Mouse (Mus musculus) embryonic fibroblast, embryonic 13.5 days (primary cell): ENCODE data around the gene Ryr2.

ENCODE experiments used
- CTCF ChIP-seq: IDR thresholded peaks from 2 replicates; pipeline ENCODE4 v1.5.1; 2011; ENCODE audit warnings: mild to moderate bottlenecking, control low read depth, low read length, moderate library complexity, borderline replicate concordance; ENCODE audit not compliant: insufficient read depth
- POLR2A ChIP-seq: IDR thresholded peaks from 2 replicates; pipeline ENCODE4 v1.6.1; 2011; ENCODE audit warnings: low read depth, mild to moderate bottlenecking, control low read depth, low read length, moderate library complexity

DNA sequence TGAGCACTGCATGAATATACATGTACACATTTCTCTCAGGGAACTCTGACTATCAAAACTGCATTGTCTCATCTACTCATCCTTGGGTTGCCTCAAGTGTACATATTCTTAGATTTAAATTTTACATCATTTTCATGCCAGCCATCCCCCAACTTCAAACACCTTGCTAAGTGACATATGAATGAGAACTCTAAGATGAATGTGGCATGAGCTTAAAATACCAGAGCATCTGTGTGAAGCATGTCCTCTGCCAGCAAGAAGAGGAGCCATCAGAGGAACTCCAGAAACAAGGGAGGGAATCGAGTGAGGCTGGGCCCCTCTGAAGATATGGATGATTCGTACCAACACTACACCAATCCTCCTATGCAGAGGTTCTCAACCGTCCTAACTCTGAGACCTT is 222.6 kb downstream of the Ryr2 start:
- TF ChIP-seq CTCF (no peak), POLR2A (no peak)
